Mouse (Mus musculus) adrenal gland, postnatal 14 days (tissue): ENCODE data around the gene Ccn2. TPM values are rescaled to one million over a fixed set of nuclear protein-coding genes. Genes with fewer than 3 reads are reported as not detected.

ENCODE experiments used
- DNase-seq: peaks from one replicate; pipeline ENCODE4 v3.0.0; 2021; ENCODE audit warnings: mixed read lengths
- total RNA-seq: library from RNA; stranded (reverse); gene quantifications from 2 replicates; pipeline ENCODE4 v1.2.3, GENCODE M21; 2021

Ccn2 gene
- total RNA-seq, 1 experiment from 2014 or later: 34.8 TPM

DNA sequence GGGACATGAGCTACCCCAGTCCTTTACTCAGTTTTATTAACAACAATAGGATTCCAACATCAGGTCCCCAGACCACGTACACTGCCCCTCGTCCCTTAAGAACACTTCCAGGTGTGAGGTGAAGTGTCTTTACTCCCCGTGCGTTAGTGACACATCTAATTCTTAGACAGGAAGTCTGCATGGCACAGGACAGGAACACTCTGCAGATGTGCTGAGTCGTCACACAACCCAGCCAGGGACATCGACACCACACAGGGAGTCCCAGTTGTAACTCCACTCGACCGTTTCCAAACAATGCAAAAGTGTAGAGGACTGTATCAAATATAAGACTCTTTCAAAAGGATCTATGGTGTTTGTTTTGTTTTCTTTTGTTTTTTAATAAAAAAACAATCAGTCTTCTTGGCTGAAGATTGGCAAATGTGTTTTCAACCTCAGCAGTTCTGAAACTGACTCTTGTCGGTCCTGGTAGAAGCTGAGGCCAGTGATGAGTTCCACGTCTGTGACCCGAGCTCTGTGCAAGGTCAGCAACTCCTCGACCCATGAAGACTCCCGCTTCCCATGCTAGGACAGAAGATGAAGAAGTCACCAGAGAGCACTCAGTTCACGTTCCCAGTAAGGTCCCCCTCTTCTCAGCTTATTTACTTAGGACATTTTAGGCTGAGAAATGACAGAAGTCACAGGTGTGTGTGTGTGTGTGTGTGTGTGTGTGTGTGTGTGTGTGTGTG lies 46.3 kb downstream of the Ccn2 start:
- DNase-seq: no peak

DNA sequence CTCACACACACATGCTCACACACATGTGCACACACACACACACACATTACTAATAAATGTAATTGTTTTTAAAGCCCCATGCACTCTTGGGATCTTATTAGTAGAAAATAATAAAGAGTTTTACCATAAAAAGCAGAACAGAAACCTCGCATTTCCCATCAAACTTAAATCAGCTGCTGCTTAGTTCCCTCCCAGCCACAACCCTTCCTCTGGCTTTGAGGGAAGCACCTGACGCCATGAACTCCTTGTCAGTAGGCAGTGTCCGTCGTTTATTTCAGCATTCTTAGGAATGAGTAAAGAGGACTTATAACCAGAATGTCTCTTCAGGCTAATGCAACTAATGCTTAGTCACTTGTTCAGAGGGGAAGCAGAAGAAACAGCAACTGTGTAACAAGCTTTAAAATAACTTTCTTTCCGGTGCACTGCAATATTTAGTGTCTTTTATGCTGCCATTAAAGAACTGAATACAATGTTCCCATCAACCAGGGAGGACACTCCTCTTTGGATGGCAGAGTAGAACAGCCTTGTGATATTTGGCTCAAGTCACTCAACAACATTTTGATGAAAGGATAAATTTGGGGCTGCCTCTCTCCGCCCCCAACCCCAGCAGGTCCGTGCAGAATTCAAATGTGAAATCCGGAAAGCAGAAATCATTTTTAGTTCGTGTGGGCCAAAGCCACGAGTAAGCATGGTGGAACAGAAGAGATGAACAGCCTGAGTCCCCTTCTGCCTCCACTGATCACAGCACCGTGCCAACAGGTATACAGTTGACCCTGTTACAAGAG lies 47.7 kb downstream of the Ccn2 start:
- DNase-seq: no peak

DNA sequence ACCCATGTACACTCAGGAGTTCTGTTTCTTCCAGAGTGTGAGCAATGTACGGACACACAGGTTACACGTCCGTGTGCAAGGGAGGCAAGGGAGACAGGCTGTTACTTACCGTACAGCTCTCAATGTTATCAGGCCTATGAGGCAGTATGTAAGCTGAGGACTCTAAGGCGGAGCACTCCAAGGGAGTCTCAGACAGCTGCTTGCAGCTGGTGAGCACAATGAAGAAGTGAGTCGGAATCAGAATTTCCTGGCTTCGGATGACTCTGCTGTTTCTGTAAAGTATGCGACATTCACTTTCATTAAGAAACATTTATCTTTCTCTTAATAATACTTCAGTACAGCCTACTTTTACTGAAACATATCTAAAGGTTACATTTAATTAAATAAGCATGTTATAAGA lies 49.9 kb downstream of the Ccn2 start:
- no peak for DNase-seq

Other genes with a start within 250 kb of the Ccn2 start
- gene Enpp1, start 116.7 kb downstream of the Ccn2 start, total RNA-seq: 4.4 and 4.8 TPM in 2 replicates
- 5.4 and 9.4 TPM in 2 replicates for gene Enpp3, start 247.4 kb downstream of the Ccn2 start, total RNA-seq